Mouse (Mus musculus) limb, embryonic 14.5 days (tissue): Measurements from ENCODE around the gene Ubap2l. TPM values are rescaled to one million over a fixed set of nuclear protein-coding genes. Genes with fewer than 3 reads are reported as not detected.
A peak's percentile ranks its signal among the peaks of the same experiment; 100 is the strongest.

Experiments
- ATAC-seq: fragments of 200-750 bp; cut with Nextera tagmentation; 2 replicates; pipeline ENCODE4 v1.8.0; 2017; ENCODE audit warnings: low read depth, moderate number of reproducible peaks, moderate TSS enrichment; ENCODE audit not compliant: low FRiP score
- DNase-seq: peaks from one replicate; pipeline ENCODE4 v3.0.0-alpha.2; 2015; ENCODE audit warnings: low spot score
- H3K27ac ChIP-seq: fragments of 300-500 bp; sonication (generic); replicated peaks from 2 replicates; pipeline ENCODE4 v1.5.1; 2014; ENCODE audit warnings: low read depth, mild to moderate bottlenecking, low read length, moderate library complexity, mixed read lengths
- H3K27me3 ChIP-seq: fragments of 300-500 bp; sonication (generic); 2 replicates; pipeline ENCODE4 v1.6.1; 2014; ENCODE audit warnings: low read length, mixed read lengths; ENCODE audit not compliant: control insufficient read depth, insufficient read depth
- H3K36me3 ChIP-seq: fragments of 300-500 bp; sonication (generic); 2 replicates; pipeline ENCODE4 v1.6.1; 2014; ENCODE audit warnings: mild to moderate bottlenecking, low read length, moderate library complexity, mixed read lengths; ENCODE audit not compliant: control insufficient read depth, insufficient read depth
- H3K4me1 ChIP-seq: fragments of 300-500 bp; sonication (generic); 2 replicates; pipeline ENCODE4 v1.6.1; 2014; ENCODE audit warnings: antibody characterized with exemption, low read length, mixed read lengths; ENCODE audit not compliant: control insufficient read depth, insufficient read depth
- H3K4me2 ChIP-seq: fragments of 300-500 bp; sonication (generic); replicated peaks from 2 replicates; pipeline ENCODE4 v1.6.1; 2014; ENCODE audit warnings: low read depth, mild to moderate bottlenecking, low read length, moderate library complexity; ENCODE audit not compliant: severe bottlenecking
- H3K4me3 ChIP-seq: fragments of 300-500 bp; sonication (generic); replicated peaks from 2 replicates; pipeline ENCODE4 v1.5.1; 2014; ENCODE audit warnings: low read length
- H3K9ac ChIP-seq: fragments of 300-500 bp; sonication (generic); 2 replicates; pipeline ENCODE4 v1.6.1; 2014; ENCODE audit warnings: mild to moderate bottlenecking, low read depth, low read length, moderate library complexity; ENCODE audit not compliant: severe bottlenecking
- H3K9me3 ChIP-seq: fragments of 300-500 bp; sonication (generic); 2 replicates; pipeline ENCODE4 v1.6.1; 2016; ENCODE audit warnings: low read length; ENCODE audit not compliant: control insufficient read depth
- POLR2A ChIP-seq: fragments of 200-500 bp; IDR thresholded peaks from 2 replicates; pipeline ENCODE4 v1.8.0; 2012; ENCODE audit warnings: inconsistent platforms, mild to moderate bottlenecking, moderate library complexity, borderline replicate concordance; ENCODE audit not compliant: insufficient read depth, insufficient read length; ENCODE audit errors: extremely low read depth
- WGBS: fragments of 180-500 bp; shearing (Covaris S2); extraction: QIAGEN DNeasy Blood & Tissue Kit; methylation state at CpG from one replicate; pipeline ENCODE4 v1.1.7; 2014; 5-methylcytosine and 5-hydroxymethylcytosine counted together
- polyA plus RNA-seq, 2 experiments: library from polyadenylated mRNA; depleted of rRNA in 1 of 2; stranded (reverse) in 1 of 2; unstranded in 1 of 2; fragments of >200 nt; fragmentation: Nextera tagmentation in 1 of 2; extraction: Ambion mirVana in 1 of 2; gene quantifications; 2 replicates each; pipeline versions ENCODE4 v1.2.1 to v1.2.3; 2012 to 2014

The Ubap2l gene
- polyA plus RNA-seq, 2 experiments = 205 to 214 TPM

GRCm38 (mm10) chr3:90010291-90010690, 42.1 kb downstream of the Ubap2l start:
- WGBS = 78% methylated on average over 2 of the region's 2 CpGs
- no peak for TF ChIP-seq POLR2A
- Histone ChIP-seq H3K36me3 (peaks cover 98% of the 10 kb centered on the region), H3K4me1 (no peaks in the 10 kb centered on the region), H3K4me3 (no peak overlapping the region), H3K9me3 (no peaks in the 10 kb centered on the region), H3K27ac (no peak overlapping the region), H3K27me3 (no peaks in the 10 kb centered on the region), H3K4me2 (no peak overlapping the region), H3K9ac (no peak overlapping the region)
- no peak for ATAC-seq
- no peak for DNase-seq

- H3K4me3 ChIP-seq = no peak overlapping the region
- no peaks in the 10 kb centered on the region for H3K9me3 ChIP-seq
- peaks cover 8% of the 10 kb centered on the region for H3K4me1 ChIP-seq
- H3K27ac ChIP-seq = no peak overlapping the region
- no peak overlapping the region for H3K9ac ChIP-seq
- WGBS = 39% methylated on average over 3 of the region's 3 CpGs
- peaks cover 93% of the 10 kb centered on the region for H3K36me3 ChIP-seq
- no peak for DNase-seq
- no peak overlapping the region for H3K4me2 ChIP-seq
- TF ChIP-seq POLR2A = no peak
- no peaks in the 10 kb centered on the region for H3K27me3 ChIP-seq
- no peak for ATAC-seq
Observed at GRCm38 (mm10) chr3:90004091-90004796, 48.2 kb downstream of the Ubap2l start.

- Histone ChIP-seq H3K36me3 (peaks cover 68% of the 10 kb centered on the region), H3K4me3 (peak overlapping the region; percentile 79; the same call in 1 of the 2 replicates), H3K27me3 (no peaks in the 10 kb centered on the region), H3K4me2 (peak overlapping the region; percentile 58), H3K27ac (peak overlapping the region; percentile 94), H3K4me1 (peaks cover 12% of the 10 kb centered on the region), H3K9me3 (no peaks in the 10 kb centered on the region), H3K9ac (peak overlapping the region; percentile 78; the same call in 1 of the 2 replicates)
- ATAC-seq (no peak), DNase-seq (no peak)
- no peak for TF ChIP-seq POLR2A
- WGBS = 74% methylated on average over 4 of the region's 4 CpGs
Observed at GRCm38 (mm10) chr3:89999830-90000229, 52.6 kb downstream of the Ubap2l start.

GRCm38 (mm10) chr3:89999090-89999489, 53.3 kb downstream of the Ubap2l start:
- Histone ChIP-seq H3K4me1 (peaks cover 12% of the 10 kb centered on the region), H3K36me3 (peaks cover 66% of the 10 kb centered on the region), H3K4me2 (peak overlapping the region; percentile 58), H3K27ac (peak overlapping the region; percentile 94), H3K27me3 (no peaks in the 10 kb centered on the region), H3K4me3 (peak overlapping the region; percentile 79), H3K9me3 (no peaks in the 10 kb centered on the region), H3K9ac (peak overlapping the region; percentile 78)
- no peak for DNase-seq
- ATAC-seq = peak; percentile 79
- 6% methylated on average over 8 of the region's 8 CpGs for WGBS
- TF ChIP-seq POLR2A = no peak

DNA sequence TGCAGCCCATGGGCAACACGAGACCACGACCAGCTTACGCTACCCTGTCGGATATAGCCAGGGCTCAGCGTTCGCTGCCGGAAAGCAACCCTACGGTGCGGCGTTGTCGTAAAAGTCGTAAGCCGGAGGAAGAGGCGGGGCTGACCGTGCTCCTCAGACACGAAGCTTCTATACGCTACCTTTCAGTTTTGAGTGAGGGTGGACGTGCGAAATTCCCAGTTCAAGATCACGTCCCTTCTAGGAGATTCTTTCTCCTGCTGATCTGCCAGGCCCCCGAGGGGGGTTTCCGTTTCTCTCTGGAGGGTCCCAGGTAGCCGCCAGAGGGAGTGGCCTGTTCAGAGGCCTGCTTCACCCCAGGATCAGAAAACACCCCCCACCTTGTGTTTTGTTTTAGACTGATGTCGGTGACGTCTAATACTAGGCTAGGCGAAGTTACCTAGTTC, 53.8 kb downstream of the Ubap2l start, which contains the start of gene Hax1:
Gene Hax1, minus strand, starts transcription at position 169 of the 443 bp plus-strand sequence.
- Histone ChIP-seq H3K4me2 (peak within 1 kb of the TSS; percentile 82), H3K27me3 (no peaks in the 10 kb centered on the region), H3K27ac (peak within 1 kb of the TSS; percentile 94), H3K9me3 (no peaks in the 10 kb centered on the region), H3K36me3 (peaks cover 62% of the 10 kb centered on the region), H3K4me3 (peak within 1 kb of the TSS; percentile 79), H3K4me1 (peaks cover 12% of the 10 kb centered on the region), H3K9ac (peak within 1 kb of the TSS; percentile 78)
- ATAC-seq = peak; percentile 92
- DNase-seq = peak; percentile 94
- TF ChIP-seq POLR2A = 0 out of 2 replicates have a peak, but pooled peaks have one; percentile 8
- WGBS = under 1% methylated on average over 26 of the region's 26 CpGs
